Mouse (Mus musculus) stomach, embryonic 14.5 days (tissue): ENCODE results near the gene Smarcd2. TPM values are rescaled to one million over a fixed set of nuclear protein-coding genes. Genes with fewer than 3 reads are reported as not detected.

ENCODE experiments used
- ATAC-seq: fragments of 200-750 bp; cut with Nextera tagmentation; 2 replicates; pipeline ENCODE4 v1.8.0; 2017; ENCODE audit warnings: low read depth, moderate TSS enrichment; ENCODE audit not compliant: insufficient number of reproducible peaks, insufficient read depth, low FRiP score
- H3K27ac ChIP-seq: fragments of 300-500 bp; sonication (generic); 2 replicates; pipeline ENCODE4 v1.5.1; 2014; ENCODE audit warnings: mild to moderate bottlenecking, low read length, moderate library complexity, mixed read lengths
- H3K27me3 ChIP-seq: fragments of 300-500 bp; sonication (generic); 2 replicates; pipeline ENCODE4 v1.6.1; 2014; ENCODE audit warnings: low read length, control low read depth, mixed read lengths; ENCODE audit not compliant: control insufficient read depth, insufficient read depth
- H3K36me3 ChIP-seq: fragments of 300-500 bp; sonication (generic); 2 replicates; pipeline ENCODE4 v1.6.1; 2014; ENCODE audit warnings: mild to moderate bottlenecking, control low read depth, low read length, moderate library complexity, mixed read lengths; ENCODE audit not compliant: control insufficient read depth, insufficient read depth
- H3K4me1 ChIP-seq: fragments of 300-500 bp; sonication (generic); 2 replicates; pipeline ENCODE4 v1.6.1; 2014; ENCODE audit warnings: low read length, control low read depth, mixed read lengths; ENCODE audit not compliant: control insufficient read depth, insufficient read depth
- H3K4me2 ChIP-seq: fragments of 300-500 bp; sonication (generic); replicated peaks from 2 replicates; pipeline ENCODE4 v1.6.1; 2014; ENCODE audit warnings: low read depth, low read length, control low read depth
- H3K4me3 ChIP-seq: fragments of 300-500 bp; sonication (generic); 2 replicates; pipeline ENCODE4 v1.5.1; 2014; ENCODE audit warnings: low read depth, low read length, control low read depth
- H3K9ac ChIP-seq: fragments of 300-500 bp; sonication (generic); replicated peaks from 2 replicates; pipeline ENCODE4 v1.6.1; 2014; ENCODE audit warnings: low read depth, mild to moderate bottlenecking, control low read depth, low read length, moderate library complexity, mixed read lengths
- H3K9me3 ChIP-seq: fragments of 300-500 bp; sonication (generic); 2 replicates; pipeline ENCODE4 v1.6.1; 2016; ENCODE audit warnings: low read depth, low read length, control low read depth; ENCODE audit not compliant: control insufficient read depth
- WGBS: fragments of 180-500 bp; shearing (Covaris S2); extraction: QIAGEN DNeasy Blood & Tissue Kit; methylation state at CpG from one replicate; pipeline ENCODE4 v1.1.7; 2014; 5-methylcytosine and 5-hydroxymethylcytosine counted together
- polyA plus RNA-seq: library from polyadenylated mRNA; unstranded; fragments of >200 nt; fragmentation: Nextera tagmentation; extraction: Ambion mirVana; gene quantifications from 2 replicates; pipeline ENCODE4 v1.2.1, GENCODE M21; 2014

Smarcd2 gene
- polyA plus RNA-seq, 1 experiment from 2014 or later, result 82.8 TPM

DNA sequence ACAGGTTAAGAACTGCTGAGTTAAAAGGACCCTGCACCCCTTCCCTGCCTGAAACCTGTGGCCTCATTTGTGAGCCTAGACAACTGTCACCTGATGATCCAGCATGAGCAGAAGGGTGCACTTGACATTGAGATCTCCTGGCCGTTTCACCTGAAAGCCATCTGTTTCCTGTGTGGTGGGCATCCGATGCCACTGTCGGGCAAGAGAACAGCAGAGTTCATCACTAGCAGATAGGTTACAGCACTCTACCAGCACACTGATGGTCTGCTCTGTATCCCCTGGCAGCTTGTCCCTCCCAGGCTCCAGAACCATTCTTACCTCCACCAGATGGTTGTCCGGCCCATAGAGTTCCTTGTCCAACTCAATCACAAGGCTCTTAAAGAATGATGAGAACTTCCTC lies 7.2 kb downstream of the Smarcd2 start:
- Histone ChIP-seq H3K27ac (no peak overlapping the region), H3K9me3 (no peaks in the 10 kb centered on the region), H3K4me1 (peaks cover 29% of the 10 kb centered on the region), H3K36me3 (peaks cover 61% of the 10 kb centered on the region), H3K27me3 (no peaks in the 10 kb centered on the region), H3K4me3 (no peak overlapping the region), H3K9ac (no peak overlapping the region), H3K4me2 (no peak overlapping the region)
- 91% methylated on average over 4 of the region's 4 CpGs for WGBS
- ATAC-seq, result no peak

DNA sequence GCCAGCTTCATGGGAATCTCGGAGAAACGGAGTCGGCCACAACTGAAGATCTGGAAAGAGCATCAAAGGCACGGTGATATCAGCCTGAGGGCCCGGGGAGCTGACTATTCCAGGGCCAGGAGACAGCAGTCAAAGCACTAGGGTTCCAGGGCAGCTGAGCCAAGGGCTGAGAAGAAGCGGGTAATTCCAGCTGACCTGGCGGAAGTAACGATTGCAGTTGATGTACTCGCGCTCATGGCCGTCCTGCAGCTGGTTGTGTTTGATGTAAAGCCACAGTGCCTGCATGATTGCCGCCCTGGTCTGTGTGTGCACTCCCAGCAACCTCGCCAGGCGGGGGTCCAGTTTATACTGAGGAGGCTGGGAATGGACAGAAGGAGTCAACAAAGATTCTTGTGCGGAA lies 7.8 kb downstream of the Smarcd2 start:
- H3K27me3 ChIP-seq, result no peaks in the 10 kb centered on the region
- H3K4me3 ChIP-seq, result no peak overlapping the region
- 87% methylated on average over 15 of the region's 15 CpGs for WGBS
- H3K27ac ChIP-seq, result no peak overlapping the region
- no peak overlapping the region for H3K9ac ChIP-seq
- H3K36me3 ChIP-seq, result peaks cover 61% of the 10 kb centered on the region
- no peaks in the 10 kb centered on the region for H3K9me3 ChIP-seq
- no peak for ATAC-seq
- no peak overlapping the region for H3K4me2 ChIP-seq
- peaks cover 25% of the 10 kb centered on the region for H3K4me1 ChIP-seq

DNA sequence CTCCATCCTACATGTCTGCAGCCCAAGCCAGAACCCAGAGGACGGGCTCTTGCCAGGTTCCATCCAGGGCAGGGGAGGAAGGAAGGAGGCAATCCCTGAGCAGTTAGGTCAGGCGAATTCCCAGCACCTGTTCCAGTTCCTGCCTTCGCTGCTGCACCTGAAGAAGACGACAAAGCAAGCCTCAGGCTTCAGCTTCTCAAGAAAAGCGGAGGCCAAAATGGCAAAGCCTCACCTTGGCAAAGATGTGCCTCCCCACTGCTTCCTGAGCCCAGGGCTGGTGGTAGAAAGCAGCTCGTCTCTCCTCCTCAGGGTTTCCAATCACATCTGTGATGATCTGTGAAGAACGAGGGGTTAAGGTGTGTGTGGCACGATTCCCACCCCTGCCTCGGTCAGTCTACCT lies 8.8 kb downstream of the Smarcd2 start:
- no peak for ATAC-seq
- Histone ChIP-seq H3K9ac (no peak overlapping the region), H3K9me3 (no peaks in the 10 kb centered on the region), H3K4me1 (peaks cover 18% of the 10 kb centered on the region), H3K27me3 (no peaks in the 10 kb centered on the region), H3K4me2 (no peak overlapping the region), H3K4me3 (no peak overlapping the region), H3K36me3 (peaks cover 67% of the 10 kb centered on the region), H3K27ac (no peak overlapping the region)
- 91% methylated on average over 9 of the region's 9 CpGs for WGBS

DNA sequence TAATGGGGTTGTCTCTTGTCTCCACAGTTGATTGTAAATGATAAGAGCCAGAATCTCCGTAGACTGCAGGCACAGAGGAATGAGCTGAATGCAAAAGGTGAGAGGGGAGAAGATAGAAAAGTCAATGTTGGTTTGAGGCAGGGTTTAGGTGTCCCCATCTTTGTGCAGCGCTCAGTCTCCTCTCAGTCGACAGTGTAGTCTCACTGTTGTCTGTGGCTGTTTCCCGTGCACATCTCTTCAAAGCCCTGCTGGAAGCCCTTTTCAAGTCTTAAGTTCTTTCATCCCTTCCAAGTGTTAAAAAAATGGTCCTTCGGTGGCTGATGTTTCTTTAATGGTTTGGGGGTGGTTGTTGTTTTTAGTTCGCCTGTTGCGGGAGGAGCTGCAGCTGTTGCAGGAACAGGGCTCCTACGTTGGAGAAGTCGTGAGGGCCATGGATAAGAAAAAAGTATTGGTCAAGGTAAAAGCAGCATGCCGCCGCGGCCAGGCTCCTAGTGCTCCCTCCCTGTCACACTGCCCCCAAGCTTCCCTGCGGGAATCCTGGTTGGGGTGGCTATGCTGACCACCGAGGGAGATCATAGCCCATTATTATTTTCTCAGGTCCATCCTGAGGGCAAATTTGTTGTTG lies 11.8 kb downstream of the Smarcd2 start:
- peaks cover 11% of the 10 kb centered on the region; the same call in 1 of the 2 replicates for H3K4me1 ChIP-seq
- no peak overlapping the region for H3K27ac ChIP-seq
- no peaks in the 10 kb centered on the region for H3K9me3 ChIP-seq
- WGBS, result 77% methylated on average over 14 of the region's 14 CpGs
- H3K27me3 ChIP-seq, result no peaks in the 10 kb centered on the region
- no peak overlapping the region for H3K4me3 ChIP-seq
- H3K4me2 ChIP-seq, result no peak overlapping the region
- H3K9ac ChIP-seq, result no peak overlapping the region
- ATAC-seq, result no peak
- peaks cover 63% of the 10 kb centered on the region for H3K36me3 ChIP-seq

DNA sequence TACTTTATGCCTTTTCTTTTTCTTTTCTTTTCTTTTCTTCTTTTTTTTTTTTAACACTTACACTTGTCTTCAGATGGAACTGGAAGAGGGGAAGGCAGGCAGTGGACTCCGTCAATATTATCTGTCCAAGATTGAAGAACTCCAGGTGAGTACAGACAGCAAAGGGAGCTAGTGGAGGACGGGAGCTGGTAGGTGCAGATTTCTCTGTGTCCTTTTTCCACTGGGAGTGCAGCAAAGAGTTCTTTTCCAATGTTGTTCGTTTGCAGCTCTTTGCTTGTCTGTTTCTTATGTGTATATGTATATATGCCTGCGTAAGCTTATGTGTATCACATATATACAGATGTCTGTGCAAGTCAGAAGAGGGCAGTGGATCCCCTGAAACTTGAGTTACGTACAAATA lies 16.0 kb downstream of the Smarcd2 start:
- no peaks in the 10 kb centered on the region for H3K27me3 ChIP-seq
- no peak for ATAC-seq
- H3K27ac ChIP-seq, result no peak overlapping the region; the same call in 1 of the 2 replicates
- peak overlapping the region; percentile 77 for H3K4me3 ChIP-seq
- H3K9me3 ChIP-seq, result no peaks in the 10 kb centered on the region
- WGBS, result 55% methylated on average over 5 of the region's 5 CpGs
- peaks cover 39% of the 10 kb centered on the region for H3K36me3 ChIP-seq
- H3K9ac ChIP-seq, result peak overlapping the region; percentile 73; the same call in 1 of the 2 replicates
- H3K4me1 ChIP-seq, result peaks cover 17% of the 10 kb centered on the region
- peak overlapping the region; percentile 94 for H3K4me2 ChIP-seq

DNA sequence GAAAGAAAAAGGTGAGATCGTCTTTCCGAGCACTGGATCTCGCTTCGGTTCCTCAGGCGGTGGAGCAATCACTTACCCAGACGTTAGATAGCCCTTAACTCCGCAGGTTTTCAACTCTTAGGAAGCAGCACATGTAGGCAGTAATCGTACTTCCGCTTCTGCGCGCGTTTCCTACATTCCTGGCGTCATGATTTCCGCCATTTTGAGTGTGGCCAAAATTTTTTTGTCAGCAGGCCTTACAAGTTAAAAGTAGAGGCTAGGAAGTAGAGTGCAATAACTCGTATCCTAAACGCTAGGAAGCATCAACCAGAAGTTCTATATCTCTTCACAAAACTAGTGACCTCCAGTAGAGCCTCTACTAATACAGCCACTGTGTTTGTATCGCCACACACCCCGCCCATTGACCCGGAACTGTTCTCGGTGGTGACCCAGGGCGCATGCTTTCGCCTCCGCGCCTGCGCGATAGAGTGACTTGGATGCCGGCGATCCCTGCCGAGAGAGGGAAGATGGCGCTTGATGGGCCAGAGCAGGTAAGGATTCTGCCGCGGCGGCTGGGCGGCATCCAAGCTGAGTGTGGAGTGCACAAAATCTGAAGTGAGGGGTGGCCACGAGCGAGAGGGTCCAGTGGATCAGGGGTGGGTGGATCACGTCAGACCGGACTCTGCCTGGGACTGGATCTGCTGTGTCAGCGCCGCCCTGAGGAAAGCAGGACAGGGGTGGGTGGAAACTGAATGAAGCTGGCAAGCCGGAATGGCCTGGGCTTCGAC lies 16.9 kb downstream of the Smarcd2 start, which contains the start of the genes Ftsj3 and Psmc5:
Gene Ftsj3, minus strand, starts transcription at position 395 of the 767 bp plus-strand sequence.
Gene Psmc5, plus strand, starts transcription at position 470 of the 767 bp plus-strand sequence.
- H3K36me3 ChIP-seq, result peaks cover 40% of the 10 kb centered on the region
- peak within 1 kb of the TSS; percentile 67; the same call in 1 of the 2 replicates for H3K27ac ChIP-seq
- peak; percentile 95 for ATAC-seq
- H3K4me3 ChIP-seq, result peak within 1 kb of the TSS; percentile 77
- H3K9ac ChIP-seq, result peak within 1 kb of the TSS; percentile 73
- H3K4me2 ChIP-seq, result peak within 1 kb of the TSS; percentile 94
- no peaks in the 10 kb centered on the region for H3K27me3 ChIP-seq
- no peaks in the 10 kb centered on the region for H3K9me3 ChIP-seq
- under 1% methylated on average over 42 of the region's 42 CpGs for WGBS
- H3K4me1 ChIP-seq, result peaks cover 17% of the 10 kb centered on the region

DNA sequence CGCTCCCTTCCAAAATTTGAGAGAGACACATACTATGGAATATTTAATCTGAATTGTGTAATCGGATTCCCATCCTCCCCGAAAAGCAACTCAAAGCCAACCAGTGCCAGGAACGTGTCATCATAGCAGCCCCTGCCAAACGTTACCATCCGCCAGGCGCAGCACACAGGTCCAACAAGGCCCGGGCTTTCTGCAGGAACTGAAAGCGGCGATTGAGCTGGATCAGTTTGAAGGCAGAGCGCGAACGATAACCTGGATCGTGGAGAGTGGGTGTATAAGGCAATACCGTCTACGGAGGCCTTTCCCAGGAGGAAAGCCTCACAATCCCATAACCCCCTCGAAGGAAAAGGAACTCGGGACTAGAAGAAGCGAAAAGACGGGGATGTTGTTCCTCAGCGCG lies 17.6 kb downstream of the Smarcd2 start:
- WGBS, result 2% methylated on average over 22 of the region's 22 CpGs
- peak overlapping the region; percentile 77 for H3K4me3 ChIP-seq
- H3K27ac ChIP-seq, result peak overlapping the region; percentile 67; the same call in 1 of the 2 replicates
- H3K36me3 ChIP-seq, result peaks cover 47% of the 10 kb centered on the region
- peaks cover 17% of the 10 kb centered on the region for H3K4me1 ChIP-seq
- peak overlapping the region; percentile 73 for H3K9ac ChIP-seq
- no peaks in the 10 kb centered on the region for H3K27me3 ChIP-seq
- no peaks in the 10 kb centered on the region for H3K9me3 ChIP-seq
- H3K4me2 ChIP-seq, result peak overlapping the region; percentile 94
- ATAC-seq, result no peak

DNA sequence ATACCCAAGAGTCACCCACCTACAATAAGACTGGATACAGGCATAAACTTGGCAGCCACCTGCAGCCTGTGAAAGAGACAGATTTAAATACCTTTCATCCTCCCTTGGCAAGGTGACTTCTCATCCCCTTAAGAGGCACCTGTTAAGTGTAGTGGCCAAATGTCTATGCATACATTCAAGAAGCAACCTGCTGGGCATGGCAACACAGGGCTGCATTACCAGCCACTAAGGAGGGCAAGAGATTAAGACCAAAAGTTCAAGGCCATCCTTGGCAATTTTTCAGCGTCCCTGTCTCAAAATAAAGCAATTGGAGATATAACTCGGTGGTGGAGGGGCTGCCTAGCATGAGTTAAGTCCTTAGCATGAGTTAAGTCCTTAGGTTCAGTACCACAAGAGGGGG lies 18.0 kb downstream of the Smarcd2 start:
- Histone ChIP-seq H3K9ac (peak overlapping the region; percentile 73), H3K36me3 (peaks cover 51% of the 10 kb centered on the region), H3K27me3 (no peaks in the 10 kb centered on the region), H3K4me1 (peaks cover 17% of the 10 kb centered on the region), H3K4me2 (peak overlapping the region; percentile 94), H3K9me3 (no peaks in the 10 kb centered on the region), H3K27ac (no peak overlapping the region), H3K4me3 (peak overlapping the region; percentile 77)
- ATAC-seq, result no peak
- 16% methylated on average over 2 of the region's 2 CpGs for WGBS
